Mouse (Mus musculus) embryonic fibroblast, embryonic 13.5 days (primary cell): ENCODE results near the gene Vmn1r232. TPM values are rescaled to one million over a fixed set of nuclear protein-coding genes. Genes with fewer than 3 reads are reported as not detected.

Experiments used
- H3K27ac ChIP-seq: 2 replicates; pipeline ENCODE4 v1.5.1; 2012; ENCODE audit warnings: low read length, control low read depth, inconsistent platforms; ENCODE audit not compliant: insufficient read depth
- H3K4me1 ChIP-seq: 2 replicates; pipeline ENCODE4 v1.6.1; 2011; ENCODE audit warnings: low read length; ENCODE audit not compliant: control insufficient read depth, insufficient read depth
- H3K4me3 ChIP-seq: 2 replicates; pipeline ENCODE4 v1.5.1; 2011; ENCODE audit warnings: mild to moderate bottlenecking, control low read depth, low read length; ENCODE audit not compliant: insufficient read depth
- CTCF ChIP-seq: IDR thresholded peaks from 2 replicates; pipeline ENCODE4 v1.5.1; 2011; ENCODE audit warnings: mild to moderate bottlenecking, control low read depth, low read length, moderate library complexity, borderline replicate concordance; ENCODE audit not compliant: insufficient read depth
- POLR2A ChIP-seq: IDR thresholded peaks from 2 replicates; pipeline ENCODE4 v1.6.1; 2011; ENCODE audit warnings: low read depth, mild to moderate bottlenecking, control low read depth, low read length, moderate library complexity
- polyA plus RNA-seq: library from polyadenylated mRNA; stranded (reverse); fragments of >200 nt; gene quantifications from 2 replicates; pipeline ENCODE4 v1.2.4, GENCODE M21; 2011; ENCODE audit warnings: low read depth; ENCODE audit not compliant: missing spikeins, insufficient read length

Gene Vmn1r232
- polyA plus RNA-seq, result not detected in 2 replicates

DNA sequence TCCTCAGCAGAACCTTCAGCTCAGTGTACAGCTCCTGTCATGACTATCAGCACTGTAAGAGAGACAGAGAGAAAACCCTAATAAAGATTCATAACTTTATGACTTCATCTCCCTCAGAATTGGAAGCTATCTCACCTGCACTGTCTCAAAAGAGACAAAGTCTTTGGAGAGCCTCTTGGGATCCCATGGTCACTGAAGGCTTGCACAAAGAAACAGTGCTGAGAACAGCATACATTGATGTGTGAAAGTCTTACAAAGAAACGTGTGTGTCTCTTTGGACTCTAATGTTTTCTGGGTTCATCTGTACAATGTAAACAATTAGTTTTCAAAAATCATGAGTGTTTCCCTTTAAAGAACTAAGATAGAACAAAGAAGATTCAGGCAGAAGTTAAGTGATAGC is at the start of gene Vmn1r232:
Vmn1r232 (minus strand) TSS at position 101 of the 400 bp plus-strand sequence.
- Histone ChIP-seq H3K4me3 (no peak within 1 kb of the TSS), H3K27ac (no peak within 1 kb of the TSS), H3K4me1 (no peaks in the 10 kb centered on the region)
- TF ChIP-seq CTCF (no peak), POLR2A (no peak)

DNA sequence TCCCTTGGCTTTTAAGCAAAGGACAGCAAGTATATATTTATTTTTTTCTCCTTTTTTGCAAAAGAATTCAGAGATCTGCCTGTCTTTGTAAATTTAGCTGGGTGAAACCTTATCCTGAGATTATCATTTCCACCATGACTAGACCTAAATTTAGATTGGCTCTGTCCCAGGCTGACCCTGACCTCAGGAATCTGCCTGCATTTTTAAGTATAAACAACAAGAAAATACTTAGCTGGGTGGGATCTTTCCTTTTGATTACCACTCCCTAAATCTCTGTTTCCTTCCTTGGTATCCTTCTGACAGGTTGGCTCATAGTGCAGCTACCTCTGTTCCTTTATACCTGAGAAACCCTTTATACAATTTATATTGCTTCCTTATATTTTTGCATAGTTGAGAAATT is 47.2 kb upstream of the Vmn1r232 start:
- Histone ChIP-seq H3K4me3 (no peak overlapping the region), H3K4me1 (no peaks in the 10 kb centered on the region), H3K27ac (no peak overlapping the region)
- TF ChIP-seq POLR2A, result no peak
- no peak for TF ChIP-seq CTCF

DNA sequence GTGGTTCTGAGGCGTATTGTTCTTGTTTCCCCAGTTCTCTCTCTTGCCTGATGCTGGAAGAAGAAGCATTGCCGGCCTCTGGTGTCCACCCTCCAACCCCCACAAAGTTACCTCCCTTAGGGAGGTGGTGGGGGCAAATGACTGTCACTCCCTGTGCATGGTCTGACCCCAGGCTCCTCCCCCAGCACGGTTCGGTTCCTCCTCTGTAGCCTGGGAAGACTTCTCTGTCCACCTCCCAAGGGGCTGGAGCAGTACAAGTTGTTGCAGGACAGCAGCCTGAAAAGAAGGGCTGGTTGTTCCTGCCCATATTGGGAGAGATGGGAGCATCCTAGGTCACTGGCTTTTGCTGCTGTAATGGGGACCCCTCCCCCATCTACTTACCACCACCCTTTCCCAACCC is 45.9 kb upstream of the Vmn1r232 start:
- TF ChIP-seq POLR2A (no peak), CTCF (no peak)
- Histone ChIP-seq H3K4me3 (no peak overlapping the region), H3K27ac (no peak overlapping the region), H3K4me1 (no peaks in the 10 kb centered on the region)

GRCm38 (mm10) chr17:20960386-20960785 is 40.9 kb upstream of the Vmn1r232 start:
- H3K4me1 ChIP-seq, result no peaks in the 10 kb centered on the region
- TF ChIP-seq POLR2A (no peak), CTCF (no peak)

GRCm38 (mm10) chr17:20946636-20947035 is 27.1 kb upstream of the Vmn1r232 start:
- H3K4me1 ChIP-seq, result peaks cover 6% of the 10 kb centered on the region
- H3K27ac ChIP-seq, result no peak overlapping the region
- TF ChIP-seq POLR2A, result no peak
- no peak for TF ChIP-seq CTCF
- H3K4me3 ChIP-seq, result peak overlapping the region; percentile 57

More at GRCm38 (mm10) chr17:20960386-20960785, 40.9 kb upstream of the Vmn1r232 start:
- H3K4me3 ChIP-seq, result no peak overlapping the region
- H3K27ac ChIP-seq, result no peak overlapping the region

DNA sequence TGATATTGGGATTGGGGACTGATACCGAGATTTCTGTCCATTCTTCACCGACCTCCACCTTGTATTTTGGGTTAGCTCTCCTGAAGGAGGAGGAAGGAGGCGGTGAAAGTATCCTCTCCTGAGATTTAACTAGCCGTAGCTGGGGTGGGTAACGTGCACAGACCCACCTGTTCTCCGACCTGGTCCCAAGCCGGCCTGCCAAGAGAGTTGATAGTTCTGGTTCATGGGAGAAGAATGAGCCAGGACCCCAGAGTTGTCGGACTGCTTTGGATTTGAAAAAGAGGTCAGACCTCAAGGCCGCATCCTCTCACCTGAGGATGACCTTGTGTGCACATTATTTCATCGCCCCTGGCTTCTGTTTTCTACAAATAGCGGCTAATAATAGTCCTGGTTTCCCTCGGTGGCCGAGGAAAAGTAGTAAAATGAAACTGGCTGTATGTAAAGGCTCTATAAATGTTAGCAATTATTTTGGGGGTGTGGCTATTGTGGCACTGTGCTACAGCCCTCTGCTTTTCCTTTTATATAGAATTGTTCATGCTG is 26.6 kb upstream of the Vmn1r232 start:
- peak overlapping the region; percentile 57 for H3K4me3 ChIP-seq
- TF ChIP-seq CTCF (no peak), POLR2A (no peak)
- peak overlapping the region; percentile 75; the same call in 1 of the 2 replicates for H3K27ac ChIP-seq
- peaks cover 6% of the 10 kb centered on the region for H3K4me1 ChIP-seq

DNA sequence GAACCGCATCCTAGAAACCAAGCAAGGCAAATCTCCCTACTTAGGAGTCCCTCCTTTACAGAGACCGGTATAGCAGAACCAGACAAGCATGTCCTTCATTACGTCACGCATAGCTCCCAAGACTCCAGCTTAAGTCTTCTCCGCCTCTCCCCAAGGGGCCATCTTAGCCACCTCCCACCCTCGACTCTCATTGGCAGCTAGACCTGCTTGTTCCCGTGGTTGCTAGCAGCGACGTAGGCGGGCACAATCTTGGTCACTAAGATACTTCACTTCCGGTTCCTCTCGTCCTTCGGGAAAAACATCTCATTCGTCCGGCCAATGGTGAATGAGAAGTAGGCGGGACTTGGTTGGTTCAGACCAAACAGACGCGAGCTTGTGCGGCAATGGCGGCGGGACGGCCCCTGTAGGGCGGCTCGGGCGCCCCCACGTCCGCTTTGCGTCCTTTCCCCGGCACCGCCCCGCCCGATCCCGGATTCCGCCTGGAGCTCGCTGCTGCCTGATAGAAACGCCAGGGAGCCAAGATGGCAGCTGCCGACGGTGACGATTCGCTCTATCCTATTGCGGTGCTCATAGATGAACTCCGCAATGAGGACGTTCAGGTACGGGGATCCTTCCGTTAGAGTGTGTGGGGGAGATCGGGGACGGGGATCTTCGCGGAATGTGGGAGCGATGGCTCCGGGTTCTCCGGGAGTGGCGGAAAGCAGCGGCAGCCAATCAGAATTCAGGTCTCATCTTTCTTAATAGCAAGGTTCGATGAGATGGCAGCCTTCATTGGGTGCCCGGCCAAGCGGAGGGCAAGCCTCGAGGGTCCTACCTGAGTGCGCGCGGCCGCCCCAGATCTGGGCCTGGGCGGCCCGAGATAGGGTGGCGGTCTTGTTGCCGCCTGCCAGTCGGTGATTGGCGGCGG is 25.7 kb upstream of the Vmn1r232 start, which contains the start of gene Ppp2r1a:
Ppp2r1a (plus strand) TSS at position 327 of the 907 bp plus-strand sequence.
- Histone ChIP-seq H3K4me3 (peak within 1 kb of the TSS; percentile 57), H3K4me1 (peaks cover 6% of the 10 kb centered on the region), H3K27ac (peak within 1 kb of the TSS; percentile 92)
- TF ChIP-seq CTCF, result no peak
- peak; percentile 89 for TF ChIP-seq POLR2A

- H3K27ac ChIP-seq, result peak overlapping the region; percentile 92; the same call in 1 of the 2 replicates
- TF ChIP-seq POLR2A (no peak), CTCF (no peak)
- peaks cover 6% of the 10 kb centered on the region for H3K4me1 ChIP-seq
- H3K4me3 ChIP-seq, result peak overlapping the region; percentile 49
These were observed 24.7 kb upstream of the Vmn1r232 start for GRCm38 (mm10) chr17:20944226-20944625.

- Histone ChIP-seq H3K4me1 (no peaks in the 10 kb centered on the region), H3K27ac (no peak within 1 kb of the TSS), H3K4me3 (no peak within 1 kb of the TSS)
- TF ChIP-seq POLR2A, result no peak
- TF ChIP-seq CTCF, result no peak
These were observed 14.5 kb downstream of the Vmn1r232 start, which contains the start of gene Vmn1r231 for GRCm38 (mm10) chr17:20904991-20905390. Gene Vmn1r231 (minus strand): TSS chr17:20905091.

Other genes with a start within 250 kb of the Vmn1r232 start
- not detected in 2 replicates for gene Vmn1r226, start 236.9 kb downstream of the Vmn1r232 start, polyA plus RNA-seq
- gene Vmn1r227, start 189.9 kb downstream of the Vmn1r232 start, polyA plus RNA-seq, result not detected in 2 replicates
- gene Vmn1r228, start 133.6 kb downstream of the Vmn1r232 start, polyA plus RNA-seq, result not detected in 2 replicates
- gene Vmn1r229, start 108.2 kb downstream of the Vmn1r232 start, polyA plus RNA-seq, result not detected in 2 replicates
- not detected in 2 replicates for gene Vmn1r230, start 79.3 kb downstream of the Vmn1r232 start, polyA plus RNA-seq
- not detected in 2 replicates for gene Vmn1r231, start 14.6 kb downstream of the Vmn1r232 start, polyA plus RNA-seq
- 199 and 204 TPM in 2 replicates for gene Ppp2r1a, start 25.6 kb upstream of the Vmn1r232 start, polyA plus RNA-seq
- gene Vmn1r233, start 76.8 kb upstream of the Vmn1r232 start, polyA plus RNA-seq, result not detected in 2 replicates
- 32.4 and 36.4 TPM in 2 replicates for gene Zfp160, start 89.2 kb upstream of the Vmn1r232 start, polyA plus RNA-seq